Mouse (Mus musculus): ENCODE data around the gene Shq1. TPM values are rescaled to one million over a fixed set of nuclear protein-coding genes. Genes with fewer than 3 reads are reported as not detected.

Shq1 gene
- polyA plus RNA-seq, 1 experiment = 3.1 TPM

DNA sequence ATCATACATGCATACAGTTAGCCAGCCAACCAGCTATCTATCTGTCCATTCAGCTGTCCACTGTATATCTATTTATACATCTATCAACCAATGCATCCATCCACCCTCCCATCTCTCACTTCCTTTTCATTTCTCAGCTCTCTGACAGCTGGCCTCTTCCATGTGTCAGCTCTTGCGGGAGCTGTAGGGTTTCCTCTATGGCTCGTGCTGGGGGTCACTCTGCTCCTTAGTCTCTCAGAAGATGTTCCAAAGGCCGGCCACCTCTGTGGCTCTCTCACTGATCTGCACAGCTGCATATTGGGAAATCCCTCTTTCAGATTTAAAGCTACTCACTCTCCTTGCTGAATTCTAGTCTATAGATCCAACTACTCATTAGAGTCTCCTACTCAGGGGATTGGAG lies 148.5 kb downstream of the Shq1 start:
- Histone ChIP-seq H3K4me3 (ENCODE audit: extremely low read depth, insufficient read depth, insufficient read length) (no peak overlapping the region), H3K36me3 (ENCODE audit: control insufficient read depth, insufficient read depth, low read length) (no peaks in the 10 kb centered on the region), H3K4me1 (ENCODE audit: control insufficient read depth, insufficient read depth, insufficient read length) (no peaks in the 10 kb centered on the region), H3K27ac (ENCODE audit: insufficient read depth, low read length) (no peak overlapping the region), H3K27me3 (ENCODE audit: control insufficient read depth, insufficient read depth, low read length) (no peaks in the 10 kb centered on the region)
- DNase-seq (ENCODE audit: low read depth in 1 of 2, low spot score in 2 of 2) = no peak
- TF ChIP-seq POLR2A (IDR thresholded peaks at IDR 0.05; ENCODE audit: low read depth, low read length) (no peak), CTCF (IDR thresholded peaks at IDR 0.05; ENCODE audit: extremely low read depth, insufficient read depth, insufficient read length, insufficient replicate concordance) (no peak)
- WGBS = 67% methylated on average over 3 of the region's 3 CpGs

GRCm38 (mm10) chr6:100521615-100522398 lies 149.2 kb downstream of the Shq1 start:
- Histone ChIP-seq H3K27me3 (ENCODE audit: control insufficient read depth, insufficient read depth, low read length) (no peaks in the 10 kb centered on the region), H3K4me3 (ENCODE audit: extremely low read depth, insufficient read depth, insufficient read length) (no peak overlapping the region), H3K36me3 (ENCODE audit: control insufficient read depth, insufficient read depth, low read length) (no peaks in the 10 kb centered on the region), H3K27ac (ENCODE audit: insufficient read depth, low read length) (no peak overlapping the region), H3K4me1 (ENCODE audit: control insufficient read depth, insufficient read depth, insufficient read length) (no peaks in the 10 kb centered on the region)
- TF ChIP-seq POLR2A (IDR thresholded peaks at IDR 0.05; ENCODE audit: low read depth, low read length) (no peak), CTCF (IDR thresholded peaks at IDR 0.05; ENCODE audit: extremely low read depth, insufficient read depth, insufficient read length, insufficient replicate concordance) (no peak)
- no peak for DNase-seq (ENCODE audit: low read depth in 1 of 2, low spot score in 2 of 2)
- 39% methylated on average over 2 of the region's 2 CpGs for WGBS

DNA sequence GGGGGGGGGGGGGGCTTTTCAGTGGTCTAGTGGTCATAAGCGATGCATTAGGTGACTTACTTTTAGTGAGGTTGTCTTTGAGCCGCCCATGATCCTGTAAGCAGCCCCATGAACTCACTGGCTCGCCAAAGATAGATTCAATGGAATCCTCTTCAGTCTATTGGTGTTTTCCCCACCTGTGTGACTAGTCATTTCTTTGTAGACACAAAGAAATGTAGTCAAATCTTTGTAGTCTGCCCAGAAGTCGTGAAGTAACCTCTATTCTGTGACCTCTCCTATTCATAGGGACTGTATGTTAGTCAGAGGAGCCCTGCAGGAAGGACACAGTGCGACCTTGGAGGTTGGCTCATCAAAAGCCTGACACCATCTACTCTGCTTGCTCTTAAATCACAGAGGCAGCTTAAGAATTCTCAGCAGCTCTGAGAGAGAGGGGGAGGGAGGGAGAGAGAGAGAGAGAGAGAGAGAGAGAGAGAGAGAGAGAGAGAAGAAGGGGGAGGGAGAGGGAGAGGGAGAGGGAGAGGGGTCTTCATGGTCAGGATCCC lies 150.3 kb downstream of the Shq1 start:
- TF ChIP-seq CTCF (IDR thresholded peaks at IDR 0.05; ENCODE audit: extremely low read depth, insufficient read depth, insufficient read length, insufficient replicate concordance) (no peak), POLR2A (IDR thresholded peaks at IDR 0.05; ENCODE audit: low read depth, low read length) (no peak)
- no peak for DNase-seq (ENCODE audit: low read depth in 1 of 2, low spot score in 2 of 2)
- Histone ChIP-seq H3K27ac (ENCODE audit: insufficient read depth, low read length) (no peak overlapping the region), H3K4me3 (ENCODE audit: extremely low read depth, insufficient read depth, insufficient read length) (no peak overlapping the region), H3K27me3 (ENCODE audit: control insufficient read depth, insufficient read depth, low read length) (no peaks in the 10 kb centered on the region), H3K36me3 (ENCODE audit: control insufficient read depth, insufficient read depth, low read length) (no peaks in the 10 kb centered on the region), H3K4me1 (ENCODE audit: control insufficient read depth, insufficient read depth, insufficient read length) (no peaks in the 10 kb centered on the region)
- 85% methylated on average over 5 of the region's 5 CpGs for WGBS

DNA sequence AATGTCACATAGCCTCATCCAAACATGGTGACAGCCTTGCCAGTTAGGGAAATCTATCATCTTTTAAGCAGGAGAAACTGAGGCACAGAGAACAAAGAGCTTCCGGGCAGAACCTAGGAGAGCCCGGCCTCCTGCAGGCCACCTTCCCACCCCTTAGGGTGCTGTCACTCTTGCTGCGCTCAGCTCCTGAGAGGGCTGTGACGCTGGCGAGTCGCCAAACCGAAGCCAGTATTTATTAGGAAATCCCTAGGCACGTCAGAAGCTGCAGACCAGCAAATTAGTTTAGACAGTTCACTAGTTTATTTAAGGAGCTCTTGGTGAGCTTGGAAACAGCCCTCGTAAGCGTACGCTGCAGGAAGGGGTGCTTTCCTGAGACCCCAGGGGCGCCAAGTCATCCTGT lies 151.1 kb downstream of the Shq1 start:
- DNase-seq (ENCODE audit: low read depth in 1 of 2, low spot score in 2 of 2) = no peak
- WGBS = 85% methylated on average over 12 of the region's 12 CpGs
- no peak overlapping the region for H3K4me3 ChIP-seq (ENCODE audit: extremely low read depth, insufficient read depth, insufficient read length)

More for the DNA sequence above, 151.1 kb downstream of the Shq1 start:
- Histone ChIP-seq H3K27me3 (ENCODE audit: control insufficient read depth, insufficient read depth, low read length) (no peaks in the 10 kb centered on the region), H3K27ac (ENCODE audit: insufficient read depth, low read length) (no peak overlapping the region), H3K4me1 (ENCODE audit: control insufficient read depth, insufficient read depth, insufficient read length) (no peaks in the 10 kb centered on the region), H3K36me3 (ENCODE audit: control insufficient read depth, insufficient read depth, low read length) (no peaks in the 10 kb centered on the region)
- TF ChIP-seq POLR2A (IDR thresholded peaks at IDR 0.05; ENCODE audit: low read depth, low read length) (no peak), CTCF (IDR thresholded peaks at IDR 0.05; ENCODE audit: extremely low read depth, insufficient read depth, insufficient read length, insufficient replicate concordance) (no peak)

Other genes with a start within 250 kb of the Shq1 start
- gene Gxylt2, start 33.6 kb upstream of the Shq1 start, polyA plus RNA-seq (2012; rRNA removed) = 0.16 and 0.53 TPM in 2 replicates
- 10.1 and 11.5 TPM in 2 replicates for gene Ppp4r2, start 162.5 kb upstream of the Shq1 start, polyA plus RNA-seq (2012; rRNA removed)

All from spleen, adult 2 months (tissue).